Mouse (Mus musculus): Measurements from ENCODE around the gene Timd2.
"Not testable (repeated sequence)": the region's sequence is repeated elsewhere in the genome, so short reads cannot be mapped to it uniquely, and the experiment has no call there.

The Timd2 gene

GRCm38 (mm10) chr11:46706664-46707356 is at the start of gene Timd2:
TSS of gene Timd2 (minus strand) at chr11:46707061.
- in situ Hi-C loops (cut with MboI, MseI), result no loop called here

DNA sequence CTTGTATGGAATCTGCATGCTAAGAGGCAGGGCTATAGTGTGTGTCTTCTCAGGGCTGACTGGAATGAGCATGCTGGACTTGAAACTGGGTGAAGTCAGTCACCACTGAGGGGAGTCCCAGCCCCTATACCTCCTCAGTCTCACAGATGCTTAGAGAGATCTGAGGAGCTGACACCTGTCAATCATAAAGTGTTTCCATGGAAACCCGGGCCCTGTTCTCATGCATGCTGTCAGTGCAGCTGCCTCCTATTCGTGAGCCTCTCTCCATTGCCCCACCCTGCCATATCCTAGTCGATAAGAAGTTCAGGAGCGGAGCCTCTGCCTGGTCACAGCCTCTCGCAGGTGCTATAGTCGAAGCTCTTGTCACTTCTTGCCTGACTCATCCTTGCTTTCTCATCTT is 48.9 kb upstream of the Timd2 start:
- in situ Hi-C loops (cut with MboI, MseI), result not testable (repeated sequence)

DNA sequence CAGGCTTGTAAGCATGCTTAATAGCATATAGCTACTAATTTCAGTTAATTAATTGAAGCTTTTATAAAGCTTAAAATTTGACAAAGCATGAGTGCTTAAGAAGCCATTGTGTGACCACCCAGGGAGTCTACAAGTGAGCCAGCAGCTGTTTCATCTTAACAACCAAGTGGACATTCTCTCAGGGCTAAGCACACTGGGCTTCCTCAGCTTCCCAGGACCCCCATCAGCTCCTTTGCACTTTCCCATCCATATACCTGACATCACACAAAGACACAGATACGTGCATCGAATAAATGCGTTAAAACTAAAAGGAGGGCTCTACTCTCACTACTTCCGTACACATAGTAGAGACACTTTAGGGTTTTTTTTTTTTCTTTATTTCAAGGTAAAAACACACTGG is 47.8 kb upstream of the Timd2 start:
- in situ Hi-C loops (cut with MboI, MseI), result no loop called here

- in situ Hi-C loops (cut with MboI, MseI), result no loop called here
These were observed 46.8 kb upstream of the Timd2 start for GRCm38 (mm10) chr11:46753662-46754061.

GRCm38 (mm10) chr11:46747996-46748395 is 41.1 kb upstream of the Timd2 start:
- in situ Hi-C loops (cut with MboI, MseI), result no loop called here

GRCm38 (mm10) chr11:46741716-46742115 is 34.9 kb upstream of the Timd2 start:
- in situ Hi-C loops (cut with MboI, MseI), result no loop called here

- in situ Hi-C loops (cut with MboI, MseI), result no loop called here
These were observed 34.0 kb upstream of the Timd2 start for GRCm38 (mm10) chr11:46740886-46741285.

GRCm38 (mm10) chr11:46739501-46739900 is 32.6 kb upstream of the Timd2 start:
- in situ Hi-C loops (cut with MboI, MseI), result loop anchor here (5.0 kb wide), 1 partner anchor 48 kb away; no protein-coding TSS in a partner anchor

DNA sequence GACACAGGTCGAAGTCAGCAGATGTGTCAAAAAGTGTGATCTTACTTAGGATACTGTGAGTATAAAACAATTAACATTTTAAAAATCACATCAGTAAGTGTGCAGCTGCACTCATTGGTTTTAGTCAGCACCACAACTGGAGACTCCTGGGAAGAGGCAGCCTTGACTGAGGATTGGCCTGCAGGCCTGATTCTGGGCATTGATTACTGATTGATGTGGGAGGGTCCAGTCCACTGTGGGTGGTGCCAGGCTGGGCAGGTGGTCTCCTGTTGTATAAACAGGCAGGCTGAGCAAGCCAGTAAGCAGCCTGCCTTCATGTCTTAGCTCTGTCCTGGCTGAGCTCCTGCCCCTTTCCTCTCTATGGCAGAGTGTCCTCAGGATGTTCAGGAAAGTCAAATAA is 28.2 kb upstream of the Timd2 start, which contains the start of gene Havcr1:
Gene Havcr1, plus strand, starts transcription at position 5 of the 400 bp plus-strand sequence.
- in situ Hi-C loops (cut with MboI, MseI), result loop anchor here (5.0 kb wide), 1 partner anchor 52 kb away; no protein-coding TSS in a partner anchor

GRCm38 (mm10) chr11:46734617-46735016 is 27.8 kb upstream of the Timd2 start:
- in situ Hi-C loops (cut with MboI, MseI), result loop anchor here (5.0 kb wide), 2 partner anchors 53 to 97 kb away; no protein-coding TSS in a partner anchor

DNA sequence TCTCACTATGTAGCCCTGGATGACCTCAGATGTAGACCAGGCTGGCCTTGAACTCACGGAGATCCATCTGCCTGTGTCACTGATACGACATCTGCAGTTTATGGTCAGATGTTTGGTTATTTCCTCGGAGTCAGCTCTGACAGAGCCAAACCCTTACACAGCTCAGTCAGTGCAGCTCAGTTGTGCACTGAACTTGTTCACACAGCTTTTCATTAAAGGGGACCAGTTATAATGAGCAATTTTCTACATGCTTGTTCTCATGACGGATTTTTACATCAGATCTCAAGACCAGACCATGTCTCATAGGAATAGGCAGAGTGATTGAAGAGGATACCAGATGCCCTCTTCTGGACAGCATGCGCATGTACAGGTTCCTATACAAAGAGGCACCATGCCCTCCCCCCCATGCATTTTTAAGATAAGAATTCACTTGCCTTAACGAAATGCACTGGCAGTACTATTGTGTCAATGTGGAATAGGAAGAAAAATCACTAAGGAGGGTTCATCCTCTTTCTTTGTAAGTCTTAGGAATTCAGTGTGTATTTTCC is 26.5 kb upstream of the Timd2 start:
- in situ Hi-C loops (cut with MboI, MseI), result loop anchor here (5.0 kb wide), 1 partner anchor 96 kb away; no protein-coding TSS in a partner anchor

DNA sequence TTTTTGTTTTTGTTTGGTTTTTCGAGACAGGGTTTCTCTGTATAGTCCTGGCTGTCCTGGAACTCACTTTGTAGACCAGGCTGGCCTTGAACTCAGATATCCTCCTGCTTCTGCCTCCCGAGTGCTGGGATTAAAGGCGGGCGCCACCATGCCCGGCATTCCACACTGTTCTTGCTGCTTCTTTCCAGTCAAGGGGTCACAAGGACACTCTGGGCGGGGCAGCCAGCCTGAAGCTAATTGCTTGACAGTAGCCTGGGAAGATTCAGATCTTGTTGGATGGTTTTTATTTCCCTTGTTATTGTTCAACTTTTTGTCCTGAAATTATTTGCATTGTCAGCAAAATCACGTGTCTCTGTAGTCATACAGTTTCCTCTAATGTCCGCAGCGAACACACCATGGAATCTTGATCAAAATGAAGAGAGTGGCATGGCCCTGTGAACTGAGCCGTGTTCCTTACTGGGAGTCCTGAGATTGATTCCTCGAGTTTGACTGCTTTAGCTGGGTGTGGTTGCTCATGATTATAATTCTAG is 24.7 kb upstream of the Timd2 start:
- in situ Hi-C loops (cut with MboI, MseI), result loop anchor here (5.0 kb wide), 1 partner anchor 94 kb away; no protein-coding TSS in a partner anchor

DNA sequence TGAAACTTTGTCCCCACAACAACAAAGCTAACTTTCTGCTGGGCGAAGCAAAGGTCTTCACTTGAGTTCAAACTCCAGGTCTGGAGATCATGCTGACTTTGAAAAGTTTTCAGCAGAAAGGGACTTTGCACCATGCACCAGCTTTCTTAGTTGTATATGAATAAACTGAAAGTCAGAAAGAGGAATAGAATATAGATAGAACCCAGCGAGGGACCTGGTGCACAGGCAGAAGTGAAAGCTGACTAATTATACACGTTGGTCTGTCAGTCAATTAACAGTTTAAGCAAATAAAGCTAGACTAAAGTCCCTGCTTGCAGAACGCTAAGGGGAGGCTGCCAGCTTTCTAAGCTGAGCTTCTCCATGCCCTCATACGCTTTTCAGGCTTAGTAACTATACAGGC is 8.0 kb downstream of the Timd2 start:
- in situ Hi-C loops (cut with MboI, MseI), result no loop called here

GRCm38 (mm10) chr11:46698278-46698655 is 8.6 kb downstream of the Timd2 start:
- in situ Hi-C loops (cut with MboI, MseI), result no loop called here

DNA sequence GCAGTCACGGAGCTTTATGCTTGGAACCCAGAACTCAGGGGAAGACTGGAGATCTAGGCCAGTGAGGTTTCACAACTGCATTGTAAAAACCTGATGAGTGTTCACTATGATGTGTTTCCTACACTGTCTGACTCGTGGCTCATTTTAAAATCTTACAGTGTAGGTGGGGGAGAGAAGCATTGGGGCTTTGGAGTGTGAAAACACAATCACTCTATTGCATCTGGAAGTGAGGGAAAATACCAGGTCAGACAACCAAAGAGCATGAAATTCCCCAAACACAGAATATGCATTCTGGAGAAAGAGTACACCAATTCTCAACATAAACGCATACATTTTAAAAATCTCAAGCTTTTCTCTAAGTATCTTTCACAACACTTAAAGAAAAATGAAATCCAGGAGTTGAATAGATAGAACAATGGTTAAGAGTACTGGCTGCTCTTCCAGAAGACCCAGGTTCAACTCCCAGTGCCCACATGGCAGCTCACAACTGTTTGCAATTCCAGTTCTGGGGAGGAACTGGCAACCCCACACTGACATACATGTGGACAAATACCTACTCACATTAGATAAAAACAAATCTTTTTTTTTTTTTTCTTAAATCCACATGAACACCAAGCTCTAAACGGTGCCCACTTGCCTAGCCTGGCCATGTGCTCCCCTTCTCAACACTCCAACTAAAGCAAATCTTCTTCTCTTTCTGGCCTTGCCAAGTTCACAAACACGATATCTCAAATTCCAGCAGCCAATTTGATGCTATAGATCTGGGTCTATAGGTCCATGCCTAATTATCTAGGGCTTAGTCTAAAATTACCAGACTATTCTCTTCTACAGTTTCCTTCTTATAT is 9.2 kb downstream of the Timd2 start:
- in situ Hi-C loops (cut with MboI, MseI), result no loop called here

- in situ Hi-C loops (cut with MboI, MseI), result not testable (repeated sequence)
These were observed 11.0 kb downstream of the Timd2 start for GRCm38 (mm10) chr11:46695849-46696248.

DNA sequence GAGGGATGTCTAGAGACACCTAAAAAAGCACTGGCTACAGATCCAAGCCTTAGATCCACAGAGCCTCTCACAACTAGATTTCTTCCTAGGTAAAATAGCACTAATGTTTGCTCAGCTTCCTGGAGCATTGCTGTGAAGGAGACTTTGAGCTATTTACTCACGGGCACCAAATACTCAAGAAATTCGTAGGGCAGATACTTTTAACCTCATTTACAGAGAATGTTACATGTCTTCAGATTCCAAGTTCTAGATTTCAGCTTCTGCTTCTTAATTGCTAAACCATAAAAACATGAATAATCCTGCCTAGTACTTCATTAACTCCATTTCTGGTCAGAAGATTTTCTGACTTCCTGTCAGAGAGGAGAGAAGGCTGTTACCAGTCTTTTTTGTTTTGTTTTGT is 16.7 kb downstream of the Timd2 start:
- in situ Hi-C loops (cut with MboI, MseI), result no loop called here

DNA sequence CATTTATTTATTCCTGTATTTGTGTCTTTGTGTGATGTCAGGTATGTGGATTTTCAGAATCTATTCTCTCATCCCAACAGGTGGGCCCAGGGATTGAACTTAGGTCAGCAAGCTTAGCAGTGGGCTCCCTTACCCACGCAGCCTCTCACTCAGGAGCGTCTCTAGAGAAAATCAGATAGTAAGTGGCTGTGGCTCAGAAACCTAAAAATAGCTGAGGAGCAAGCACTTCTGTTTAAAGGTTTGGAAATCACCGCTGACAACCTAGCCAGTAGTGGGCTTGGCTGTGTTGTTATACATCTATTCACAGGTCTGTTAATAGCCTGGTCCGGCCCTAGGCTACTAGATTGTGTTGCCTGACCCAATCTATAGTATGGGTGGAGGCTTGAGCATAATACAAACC is 23.1 kb downstream of the Timd2 start:
- in situ Hi-C loops (cut with MboI, MseI), result no loop called here

GRCm38 (mm10) chr11:46682842-46683241 is 24.0 kb downstream of the Timd2 start:
- in situ Hi-C loops (cut with MboI, MseI), result no loop called here

DNA sequence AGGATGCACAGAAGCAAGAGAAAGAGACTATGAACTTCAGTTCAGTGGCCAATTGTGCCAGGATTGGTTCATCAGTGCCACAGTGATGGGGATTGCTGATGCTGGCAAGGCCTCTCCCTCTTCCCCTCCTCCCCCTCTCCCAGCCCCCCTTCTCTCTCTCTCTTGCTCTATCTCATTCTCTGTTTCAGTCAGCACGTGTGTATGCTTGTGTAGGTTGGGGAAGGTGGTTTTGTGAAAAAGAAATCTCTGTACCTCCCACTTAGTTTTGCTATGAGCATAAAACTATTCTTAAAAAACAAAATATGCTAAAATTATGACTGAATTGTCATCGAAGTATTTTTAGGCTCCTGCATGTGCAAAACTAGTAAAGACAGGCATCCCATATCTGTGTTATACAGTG is 38.9 kb downstream of the Timd2 start:
- in situ Hi-C loops (cut with MboI, MseI), result no loop called here

- in situ Hi-C loops (cut with MboI, MseI), result no loop called here
These were observed 39.8 kb downstream of the Timd2 start for GRCm38 (mm10) chr11:46667105-46667504.
